Mouse (Mus musculus) ovary, postnatal 14 days (tissue): Measurements from ENCODE around the gene Itm2b.

ENCODE experiments used
- DNase-seq: peaks from one replicate; pipeline ENCODE4 v3.0.0; 2022; ENCODE audit warnings: low spot score

Gene Itm2b

DNA sequence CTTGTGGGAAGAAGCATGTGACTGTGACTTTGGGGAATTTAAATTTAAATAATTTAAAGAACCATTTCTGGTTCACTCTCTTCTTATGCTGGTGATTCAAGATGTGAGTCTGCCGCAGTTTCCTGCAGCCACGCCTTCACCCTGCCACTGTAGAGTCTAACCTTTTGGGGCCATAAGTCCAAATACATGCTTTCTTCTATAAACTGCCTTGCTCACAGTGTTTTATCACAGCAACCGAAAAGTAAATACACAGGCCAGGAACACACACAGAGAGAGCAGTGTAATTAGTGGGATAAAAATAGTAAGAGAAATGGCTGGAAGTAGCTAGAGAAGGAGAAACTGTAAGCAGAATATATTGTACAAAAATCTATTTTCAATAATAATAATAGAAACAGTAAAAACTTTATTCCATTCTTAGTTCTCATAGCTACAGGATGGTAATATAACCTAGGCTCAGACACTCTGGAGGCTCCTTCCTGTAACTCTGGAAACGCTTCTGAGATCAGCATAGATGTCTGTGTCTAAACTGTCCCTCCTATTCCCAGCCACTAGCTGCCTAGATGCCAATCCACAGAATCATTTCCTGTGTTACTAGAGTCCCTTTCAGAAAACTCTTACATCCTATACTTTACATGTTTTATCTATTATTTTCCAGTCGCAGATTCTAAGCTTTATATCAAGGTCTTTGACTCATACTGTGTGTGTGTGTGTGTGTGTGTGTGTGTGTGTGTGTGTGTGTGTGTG, 9.3 kb upstream of the Itm2b start:
- DNase-seq = no peak

DNA sequence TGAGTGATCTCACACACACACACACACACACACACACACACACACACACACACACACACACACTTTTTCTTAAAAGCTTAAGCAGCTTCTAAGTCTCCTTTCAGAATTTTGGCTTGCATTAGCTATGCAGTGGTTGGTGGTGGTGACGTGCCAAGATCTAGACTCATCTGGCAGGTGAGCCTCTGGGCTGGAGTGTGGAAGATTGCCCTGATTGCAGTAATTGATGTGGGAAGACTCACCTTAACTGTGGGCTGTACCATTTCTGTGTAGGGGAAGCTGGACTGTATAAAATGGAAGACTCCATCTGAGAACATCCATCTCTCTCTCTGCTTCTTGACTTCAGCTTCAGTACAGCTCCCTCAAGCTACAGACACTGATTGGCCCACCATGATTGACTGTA, 6.4 kb upstream of the Itm2b start:
- no peak for DNase-seq

DNA sequence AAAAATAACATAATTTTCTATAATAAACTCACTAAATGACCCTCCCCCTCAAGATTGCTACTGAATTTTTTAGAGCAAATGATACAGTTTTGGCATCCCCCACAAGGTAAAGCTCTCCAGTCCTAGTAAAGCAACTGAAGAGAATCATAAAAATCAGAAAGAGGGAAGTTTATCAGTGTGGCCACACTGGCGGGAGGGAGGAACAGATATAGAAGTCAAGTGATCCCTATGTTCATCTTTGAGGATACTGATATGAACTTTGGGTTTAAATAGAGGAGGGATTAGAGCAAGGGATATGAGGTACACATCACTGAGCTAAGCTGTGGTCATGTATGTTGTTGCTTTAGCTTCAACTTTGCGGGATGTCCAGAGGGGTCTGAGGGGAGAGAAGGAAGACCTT, 5.1 kb upstream of the Itm2b start:
- no peak for DNase-seq

DNA sequence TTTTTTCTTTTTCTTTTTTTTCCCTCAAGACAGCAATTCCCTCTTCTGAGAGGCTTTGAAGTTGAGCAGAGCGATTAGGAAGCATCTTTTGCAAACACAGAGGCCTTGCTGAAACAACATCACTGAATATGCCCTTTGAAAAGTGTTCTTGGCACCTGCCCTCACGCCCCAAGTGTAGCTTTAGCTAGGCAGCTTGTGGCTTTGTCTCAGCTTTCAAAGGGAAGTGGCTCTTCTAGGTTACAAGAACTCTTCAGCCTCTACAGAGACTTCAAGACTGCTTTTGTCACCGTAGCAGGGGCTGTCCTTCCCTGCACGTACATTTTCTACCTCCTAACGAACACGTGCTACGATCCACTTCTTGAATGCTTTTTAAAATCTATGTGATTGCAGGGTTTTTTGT, 4.0 kb upstream of the Itm2b start:
- DNase-seq = no peak

DNA sequence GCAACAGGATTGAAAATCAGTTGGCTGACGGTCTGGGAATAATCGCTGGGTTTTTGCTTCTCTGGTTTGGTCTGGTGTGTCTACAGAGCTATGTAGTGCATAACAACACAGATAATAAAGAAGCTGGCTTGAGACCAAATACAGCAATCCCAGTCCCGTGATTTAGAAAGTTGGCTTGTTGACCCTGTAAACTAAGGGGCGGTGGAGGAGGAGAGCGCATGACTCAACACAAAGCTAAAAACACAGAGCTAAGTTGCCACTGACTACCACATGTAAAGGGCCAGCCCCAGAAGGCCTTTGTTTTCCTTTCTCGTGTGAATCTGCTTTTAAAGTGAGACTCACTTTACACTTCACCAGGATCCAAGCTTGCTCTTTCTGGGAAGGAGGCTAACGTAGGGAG, 3.5 kb upstream of the Itm2b start:
- DNase-seq = peak; percentile 57

DNA sequence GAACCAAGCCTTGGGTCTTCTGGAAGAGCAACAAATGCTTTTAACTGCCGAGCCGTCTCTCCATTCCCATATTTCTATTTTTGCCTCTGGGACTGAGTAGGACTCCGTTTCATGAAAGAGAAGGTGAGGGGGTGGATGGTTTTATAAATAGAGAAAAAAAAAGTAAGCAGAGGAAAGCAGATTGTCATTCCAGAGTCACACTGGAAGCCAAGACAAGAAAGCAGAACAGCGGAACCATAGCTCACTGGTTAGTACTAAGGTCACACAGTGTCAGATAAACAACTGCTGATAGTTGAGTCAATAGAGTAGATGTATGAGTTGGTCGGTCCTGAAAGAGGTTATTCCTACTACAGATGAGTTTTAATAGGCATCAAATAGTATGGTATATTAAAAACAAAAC, 1.4 kb upstream of the Itm2b start:
- no peak for DNase-seq

DNA sequence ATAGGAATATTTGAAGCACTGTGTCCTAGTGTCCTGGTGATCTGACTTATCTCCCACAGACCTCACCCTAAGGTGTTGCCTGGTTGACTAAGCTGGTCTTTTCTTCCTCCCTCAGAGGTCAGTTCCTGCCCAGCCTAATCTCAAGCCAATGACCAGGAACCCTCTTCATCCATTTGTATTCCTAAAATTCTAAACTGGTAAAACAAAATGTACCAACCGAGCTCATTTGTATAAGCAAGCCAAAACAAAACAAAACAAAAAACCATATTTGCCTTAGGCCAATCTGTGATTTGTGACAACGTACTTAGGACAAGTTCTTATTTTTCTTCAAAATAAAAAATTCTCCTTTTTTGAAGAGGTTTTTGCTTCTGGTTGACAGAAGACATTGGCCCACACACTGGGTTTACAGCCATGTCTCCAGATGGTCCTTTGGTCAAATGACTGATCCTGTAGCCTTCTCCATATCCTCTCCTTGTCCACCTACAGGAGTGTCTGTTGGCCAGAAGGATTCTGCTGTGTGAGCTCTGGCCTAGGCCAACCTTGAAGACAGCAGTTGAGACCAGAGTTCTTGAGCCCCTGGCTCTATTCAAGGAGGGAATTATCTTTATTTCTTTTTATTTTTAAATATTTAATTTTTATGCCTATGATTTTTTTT, 758 bp upstream of the Itm2b start:
- no peak for DNase-seq

DNA sequence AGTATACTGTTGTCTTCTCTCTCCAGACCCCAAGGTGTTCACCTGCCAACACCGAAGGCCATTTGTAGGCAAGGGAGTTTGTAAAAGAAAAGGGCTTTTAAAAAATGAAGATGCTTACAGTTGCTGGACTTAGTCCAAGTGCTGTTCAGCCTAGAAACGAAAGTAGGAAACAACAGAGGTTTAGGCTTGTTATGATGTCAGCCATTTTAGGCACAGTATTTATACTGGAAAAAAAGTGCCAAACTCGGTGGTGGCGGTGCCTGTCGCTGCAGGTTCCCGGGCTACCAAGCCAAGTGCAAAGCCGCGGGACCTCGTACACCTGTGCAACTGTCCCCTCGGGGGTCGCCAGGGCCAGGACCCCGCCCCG, 560 bp downstream of the Itm2b start:
- DNase-seq = no peak

DNA sequence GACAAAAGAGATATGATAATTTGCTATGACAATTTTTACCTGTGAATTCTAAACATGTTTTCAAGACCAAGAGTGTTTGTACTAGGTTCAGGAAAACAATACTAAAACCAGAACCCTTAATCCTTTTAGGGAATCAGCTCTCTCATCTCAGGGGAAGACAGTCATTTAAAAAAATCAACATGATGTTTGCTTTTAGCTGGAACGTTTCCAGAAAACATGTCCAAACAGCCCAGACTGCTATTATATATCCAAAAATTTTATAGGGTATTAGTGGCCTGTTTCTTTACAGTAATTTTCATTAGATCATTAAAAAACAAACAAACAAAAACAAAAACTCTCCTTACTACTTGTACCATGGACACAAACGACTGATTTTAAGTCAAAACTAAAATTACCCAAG, 1.3 kb downstream of the Itm2b start:
- no peak for DNase-seq

DNA sequence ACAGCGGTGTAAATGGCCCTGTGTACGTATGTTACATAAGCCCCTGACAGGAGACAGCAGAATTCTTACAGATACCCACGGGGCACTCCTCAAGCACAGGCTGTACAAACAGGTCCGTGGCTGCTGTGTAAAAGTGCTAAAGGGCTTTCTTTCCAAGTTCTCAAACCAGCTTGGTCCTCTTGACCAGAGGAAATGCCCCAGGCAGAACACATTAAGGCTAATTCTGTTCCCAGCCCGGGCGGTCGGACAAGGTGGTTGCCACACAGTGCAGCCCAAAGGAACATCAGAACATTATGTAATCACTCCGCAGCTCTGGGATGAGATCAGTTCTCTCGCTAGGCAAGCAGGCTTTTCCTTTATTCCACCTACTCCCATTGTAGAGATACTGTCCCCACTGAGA, 2.4 kb downstream of the Itm2b start:
- no peak for DNase-seq

DNA sequence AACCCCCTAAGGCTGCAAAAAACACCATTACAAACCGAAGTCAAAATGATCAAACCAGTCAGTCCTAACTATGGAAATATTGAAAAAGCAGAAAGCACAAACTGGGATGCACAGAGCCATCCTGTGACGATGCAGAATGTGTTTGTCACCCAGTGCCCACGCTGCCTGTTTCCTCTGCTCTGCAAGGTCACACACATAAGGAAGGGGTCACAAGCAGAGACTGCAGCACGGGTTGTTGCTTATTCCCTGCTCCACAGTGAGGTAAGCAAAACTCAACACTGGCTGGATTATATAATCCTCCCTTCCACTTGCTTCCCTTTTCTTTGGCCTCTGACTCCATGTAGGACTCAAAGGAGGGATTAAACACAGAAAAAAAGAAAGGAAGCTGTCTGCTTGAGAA, 3.5 kb downstream of the Itm2b start:
- no peak for DNase-seq

DNA sequence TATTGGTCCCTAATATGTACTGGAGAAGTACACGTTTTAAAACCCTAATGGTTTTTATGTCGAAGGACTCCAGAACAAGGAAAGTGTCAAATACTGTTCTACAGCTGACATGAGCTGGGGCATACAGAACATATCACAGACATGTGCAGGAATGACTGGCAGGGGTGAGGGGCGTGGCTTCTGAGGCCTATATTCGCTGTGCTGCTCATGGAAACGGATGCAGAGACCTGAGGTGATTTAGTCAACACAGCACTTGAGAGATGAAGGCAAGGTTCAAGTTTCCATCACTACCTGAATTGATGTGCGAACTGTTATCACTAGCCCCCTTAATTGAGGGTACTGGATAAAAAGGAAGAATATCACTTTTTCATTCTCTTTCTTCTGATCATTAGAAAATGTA, 7.3 kb downstream of the Itm2b start:
- no peak for DNase-seq

DNA sequence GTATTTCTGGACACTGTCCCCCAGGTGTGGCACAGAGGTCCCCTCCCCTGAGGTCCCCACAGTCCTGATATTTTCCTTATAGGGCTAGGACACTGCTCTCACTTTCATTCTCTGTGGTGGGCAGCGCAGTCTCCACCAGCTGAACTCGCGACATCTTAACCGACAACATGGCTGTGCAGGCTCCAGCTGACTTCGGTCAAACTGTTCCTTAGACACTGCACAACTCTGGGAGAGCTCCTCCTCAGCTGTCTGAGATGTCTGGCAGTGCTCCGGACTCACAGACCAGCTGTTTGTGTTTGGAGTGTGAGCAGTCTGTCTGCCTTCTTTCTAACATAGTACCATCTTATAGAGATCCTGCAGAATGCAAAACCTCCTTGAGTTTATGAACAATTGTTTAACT, 8.2 kb downstream of the Itm2b start:
- DNase-seq = no peak

DNA sequence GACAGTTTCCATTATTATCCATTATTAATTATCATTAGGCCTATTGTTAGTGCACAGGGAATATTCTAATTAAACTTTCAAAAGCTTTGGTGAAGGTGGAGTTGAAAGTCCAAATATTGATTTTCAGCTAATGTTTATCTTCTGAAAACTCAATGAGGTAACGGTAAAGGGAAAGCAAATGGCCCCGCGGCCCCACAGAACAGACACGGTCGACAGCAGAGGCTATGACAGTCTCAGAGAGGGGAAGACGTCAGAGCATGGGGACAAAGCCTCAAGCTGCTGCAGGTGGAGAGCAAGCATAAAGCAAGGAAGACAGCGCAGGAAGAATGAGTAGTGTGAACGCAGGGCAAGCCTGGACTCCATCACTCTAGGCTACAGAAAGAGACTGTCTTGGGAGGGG, 9.2 kb downstream of the Itm2b start:
- DNase-seq = no peak

DNA sequence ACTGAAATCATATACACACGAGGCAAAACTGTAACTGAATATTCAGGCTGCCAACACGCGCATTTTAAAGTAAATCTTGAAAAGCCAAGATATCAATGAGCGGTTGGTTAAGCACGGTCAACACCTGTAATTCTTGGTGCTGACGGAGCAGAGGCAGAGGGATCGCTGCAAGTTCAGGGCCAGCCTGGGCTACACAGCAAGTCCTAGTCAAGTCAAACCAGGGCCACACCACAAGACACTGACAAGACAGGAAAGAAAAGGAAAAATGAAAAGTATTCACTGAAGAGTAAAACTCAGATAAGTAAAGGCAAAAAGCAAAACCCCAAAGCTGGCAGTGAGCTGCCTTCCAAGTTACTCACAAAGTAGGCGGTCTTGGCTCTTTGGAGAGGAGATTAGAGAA, 9.6 kb downstream of the Itm2b start:
- DNase-seq = no peak

DNA sequence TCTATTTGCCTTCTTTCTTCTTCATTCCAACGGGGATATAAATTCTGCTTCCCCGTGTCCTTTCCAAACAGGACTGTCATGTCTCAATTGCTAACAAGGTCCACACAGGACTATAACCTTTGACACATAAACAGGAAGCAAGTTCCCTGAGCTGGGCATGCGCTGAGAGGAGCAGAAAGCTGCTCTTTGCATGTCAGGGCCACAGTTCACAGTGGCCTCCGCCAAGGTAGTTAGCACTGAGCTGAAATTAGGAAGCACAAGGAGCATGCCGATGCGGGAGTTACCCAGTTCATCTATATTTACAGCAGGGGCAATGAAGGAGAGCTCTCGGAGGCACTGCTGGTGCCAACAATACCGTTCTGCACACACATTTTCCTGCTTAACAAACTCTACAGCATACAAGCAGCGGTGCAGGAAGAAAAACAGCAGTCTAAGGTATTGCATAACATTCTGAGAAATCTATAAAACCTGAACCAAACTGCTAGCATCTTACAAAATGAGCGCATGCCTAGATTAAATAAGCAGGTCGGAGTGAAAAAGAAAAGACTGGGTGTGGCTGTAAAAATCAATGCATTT, 10.7 kb downstream of the Itm2b start:
- no peak for DNase-seq

DNA sequence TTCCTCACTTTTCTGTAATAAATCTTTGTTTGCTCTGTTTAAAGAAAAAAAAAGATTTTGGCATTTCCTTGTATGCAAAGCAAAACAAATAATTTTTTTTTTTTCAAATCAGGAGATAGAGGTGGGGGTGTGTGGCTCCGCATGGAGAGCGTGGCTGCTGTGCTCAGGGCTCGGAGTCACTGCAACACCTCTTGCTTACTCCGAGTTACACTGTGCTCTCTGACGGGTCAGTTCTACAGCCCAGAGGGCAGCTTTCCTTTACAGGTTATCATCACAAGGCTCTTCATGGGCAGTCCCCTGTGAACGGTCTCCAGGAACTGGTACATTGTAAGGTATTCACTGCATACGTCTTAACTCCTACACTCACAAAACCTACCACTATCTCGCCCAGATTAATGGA, 11.5 kb downstream of the Itm2b start:
- no peak for DNase-seq

DNA sequence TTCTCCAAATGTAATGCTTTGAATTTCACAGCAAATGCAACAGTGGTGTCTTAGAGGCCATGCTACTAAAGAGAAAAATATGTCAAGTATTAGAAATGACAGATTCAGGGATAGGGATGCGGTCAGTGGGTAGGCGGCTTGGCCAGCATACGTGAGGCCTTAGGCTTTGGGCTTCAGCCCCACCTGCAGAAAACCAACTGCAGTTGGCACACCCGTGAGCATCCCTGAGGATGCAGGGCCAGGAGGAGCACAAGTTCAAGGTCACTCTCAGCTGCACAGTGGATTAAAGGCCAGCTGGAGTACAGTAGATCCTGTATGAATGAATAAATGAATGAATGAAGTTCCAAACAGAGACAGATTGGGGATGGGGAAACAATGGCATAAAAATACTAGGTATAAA, 12.1 kb downstream of the Itm2b start:
- DNase-seq = no peak

DNA sequence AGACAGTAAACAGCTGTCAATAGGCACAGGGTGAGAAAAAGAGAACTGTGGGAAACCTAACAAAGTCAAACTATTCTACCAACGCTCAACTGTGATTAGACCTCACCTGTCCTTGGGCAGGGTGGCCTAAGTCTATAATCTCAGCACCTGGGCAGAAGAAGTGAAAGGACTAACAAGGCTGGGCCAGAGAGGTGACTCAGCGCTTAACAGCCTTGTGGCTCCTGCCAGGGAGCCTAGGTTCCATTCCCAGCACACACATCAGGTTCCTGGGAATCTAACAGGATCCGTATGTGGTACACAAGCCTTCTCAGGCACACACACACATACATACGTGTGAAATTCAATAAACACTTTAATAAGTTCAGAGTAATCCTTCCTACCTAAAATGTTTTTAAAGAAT, 13.5 kb downstream of the Itm2b start:
- no peak for DNase-seq

DNA sequence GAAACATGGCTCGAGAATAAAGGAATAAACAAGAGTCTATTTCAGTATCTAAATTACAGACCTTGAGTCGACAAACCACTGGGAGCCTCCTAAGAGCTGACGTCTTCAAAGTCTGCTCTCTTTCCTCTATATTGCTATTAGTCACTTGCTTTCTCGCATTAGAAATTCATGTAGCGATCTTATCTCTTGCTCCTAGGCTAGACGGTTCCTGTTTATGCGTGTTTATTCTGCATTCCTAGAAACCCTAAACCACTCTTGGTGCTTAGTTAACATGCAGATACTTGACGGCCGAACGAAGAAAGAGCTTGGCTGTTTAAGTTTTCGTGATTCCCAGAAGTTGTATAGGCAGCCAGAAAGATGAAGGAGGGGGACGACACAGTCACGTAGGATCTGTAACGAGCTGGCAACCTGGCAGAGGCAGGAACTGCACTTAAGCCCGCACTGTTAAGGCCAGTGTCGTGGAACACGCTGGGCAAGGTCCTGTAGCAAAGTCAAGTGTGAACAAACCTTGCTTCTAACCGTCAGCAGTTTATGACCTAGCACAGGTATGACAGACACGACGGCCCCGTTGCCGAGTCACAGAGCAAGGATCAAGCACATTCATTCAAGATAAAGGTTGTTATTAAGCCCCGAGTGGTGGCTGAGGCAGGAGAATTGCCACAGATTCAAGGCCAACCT, 14.3 kb downstream of the Itm2b start:
- no peak for DNase-seq

DNA sequence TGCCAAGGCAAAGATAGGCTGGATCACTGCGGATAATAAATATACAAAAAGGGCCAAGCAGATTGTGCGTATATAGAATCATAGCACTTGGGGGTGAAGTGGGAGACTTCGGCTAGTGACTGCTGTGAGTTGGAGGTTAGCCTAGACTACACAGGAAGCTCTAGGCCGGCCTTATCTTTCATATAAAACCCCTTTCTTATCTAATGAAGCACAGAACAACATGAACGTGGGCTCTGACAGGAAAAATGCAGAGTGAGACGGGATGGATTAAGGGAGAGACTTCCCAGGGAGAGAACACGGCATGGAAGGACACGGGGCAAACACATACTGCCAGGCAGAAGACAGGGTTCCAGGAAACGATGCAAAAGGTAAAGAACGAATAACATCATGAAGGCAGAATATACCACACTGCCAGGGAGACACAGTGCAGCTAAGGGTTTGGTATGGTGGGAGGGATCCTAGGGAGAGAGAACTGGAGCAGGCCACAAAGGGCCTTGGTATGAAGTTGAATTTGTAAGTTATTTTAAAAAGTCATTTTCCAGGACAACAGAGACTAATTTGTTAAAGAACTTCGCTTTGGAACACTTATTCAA, 14.9 kb downstream of the Itm2b start:
- no peak for DNase-seq

DNA sequence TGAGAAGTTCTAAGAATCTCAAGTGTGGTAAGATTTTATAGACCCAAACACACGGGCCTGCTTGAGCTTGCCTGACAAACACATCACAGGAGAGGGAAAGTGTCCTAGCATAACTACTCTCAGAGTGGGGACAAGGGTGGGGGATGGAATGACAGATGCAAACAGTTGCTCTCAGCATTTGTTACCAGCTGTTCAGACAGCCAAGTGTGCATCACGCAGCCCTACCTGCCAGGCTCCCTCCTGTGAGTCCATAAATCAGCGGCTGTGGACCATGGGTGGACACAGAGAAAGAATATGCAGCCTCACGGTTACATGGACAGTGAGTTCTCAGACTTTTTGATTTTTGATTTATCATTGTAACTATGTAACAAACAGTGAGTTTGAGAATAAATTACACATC, 15.5 kb downstream of the Itm2b start:
- no peak for DNase-seq

DNA sequence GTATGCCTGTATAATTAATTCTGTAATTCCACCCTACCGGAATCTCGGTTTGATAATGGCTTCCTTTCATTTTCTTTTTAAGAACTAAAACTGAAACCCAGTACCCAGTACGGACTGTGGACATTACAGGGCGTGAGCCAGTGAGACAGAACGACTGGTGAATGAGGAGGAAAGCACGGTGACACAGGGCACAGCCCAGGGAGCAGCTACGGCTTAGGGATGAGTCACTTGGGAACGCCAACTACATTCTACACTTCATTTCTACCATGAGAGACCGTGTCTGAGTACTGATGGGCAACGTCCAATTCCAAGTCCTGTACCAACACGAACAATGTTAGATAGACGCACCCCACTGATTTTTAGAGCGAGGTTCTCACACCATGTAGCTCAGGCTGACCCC, 16.1 kb downstream of the Itm2b start:
- DNase-seq = no peak
